Mouse (Mus musculus): ENCODE data around the gene Epha4. TPM values are rescaled to one million over a fixed set of nuclear protein-coding genes. Genes with fewer than 3 reads are reported as not detected.

Gene Epha4
- total RNA-seq, 2 experiments from 2014 or later, result 0.31 TPM; not detected in 1

GRCm38 (mm10) chr1:77513411-77513941 lies 1.4 kb downstream of the Epha4 start:
- no peak for ATAC-seq (replicated peaks; ENCODE audit: poor library complexity, severe bottlenecking)

GRCm38 (mm10) chr1:77512431-77513195 lies 2.3 kb downstream of the Epha4 start:
- ATAC-seq (replicated peaks; ENCODE audit: poor library complexity, severe bottlenecking), result no peak

DNA sequence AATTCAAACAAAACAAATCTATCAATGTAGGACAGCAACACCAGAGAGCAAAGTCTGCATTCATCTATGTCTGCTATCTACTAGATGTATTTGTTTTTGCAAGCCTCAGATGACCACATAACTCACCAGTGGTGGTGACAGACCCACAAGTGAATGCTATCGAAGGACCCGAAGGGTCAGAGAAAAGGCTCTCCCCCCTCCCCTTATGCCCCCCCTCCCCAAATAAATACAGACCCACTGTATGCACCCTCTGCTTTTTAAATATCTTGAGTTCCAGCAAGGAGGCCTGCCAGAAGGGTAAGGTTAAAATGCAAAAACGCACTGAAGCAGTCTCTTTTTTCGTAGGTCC lies 2.9 kb downstream of the Epha4 start:
- no peak for ATAC-seq (replicated peaks; ENCODE audit: poor library complexity, severe bottlenecking)

DNA sequence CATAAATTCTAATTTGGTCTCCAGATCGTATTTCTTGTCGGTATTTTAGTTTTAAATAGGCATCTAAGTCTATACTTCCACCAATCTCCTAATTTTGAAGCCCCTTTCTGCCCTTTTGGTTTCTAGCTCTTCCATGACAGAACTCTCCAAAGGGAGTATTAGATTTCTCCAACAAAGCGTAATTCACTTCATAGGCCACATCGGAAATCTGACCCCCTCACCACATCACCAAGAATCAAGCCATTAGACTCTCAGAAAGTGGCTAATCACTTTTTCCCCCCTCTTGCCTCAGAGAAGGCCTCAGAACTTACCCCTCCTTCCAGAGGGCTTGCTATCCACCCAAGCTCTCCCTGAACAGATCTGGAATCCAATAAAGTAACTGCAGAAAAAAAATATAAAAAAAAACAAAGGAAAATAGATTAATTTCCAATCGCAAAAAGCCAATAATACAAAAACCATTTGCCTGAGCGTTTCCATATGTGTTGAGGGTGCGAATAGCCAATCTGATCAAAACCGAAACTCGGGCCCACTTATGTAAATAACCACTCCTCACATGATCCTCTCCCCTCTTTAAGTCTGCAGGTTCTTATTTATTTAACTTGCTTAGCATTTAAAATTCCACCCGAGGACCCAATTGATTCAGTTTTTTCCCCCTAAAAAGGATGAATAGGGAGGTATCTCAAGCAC lies 3.4 kb downstream of the Epha4 start:
- no peak for ATAC-seq (replicated peaks; ENCODE audit: poor library complexity, severe bottlenecking)

DNA sequence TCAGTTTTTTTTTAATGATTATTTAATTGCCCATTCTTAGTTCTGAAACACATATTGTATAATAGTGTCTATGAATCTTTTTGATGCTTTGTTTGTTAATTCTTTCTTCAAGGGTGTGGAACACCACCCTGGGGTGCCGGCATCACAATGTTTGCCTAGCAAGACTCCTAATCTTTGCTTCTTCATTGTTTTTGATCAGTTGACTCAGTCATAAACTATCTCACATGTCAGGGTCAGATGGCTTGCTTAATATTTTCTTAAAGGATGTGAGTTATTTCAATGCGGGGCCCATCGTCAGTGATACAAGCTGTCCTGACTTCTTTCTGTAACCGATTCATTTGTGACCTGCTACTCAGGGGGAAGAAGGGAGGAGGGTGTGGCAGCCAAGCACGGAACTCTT lies 4.3 kb downstream of the Epha4 start:
- no peak for ATAC-seq (replicated peaks; ENCODE audit: poor library complexity, severe bottlenecking)

DNA sequence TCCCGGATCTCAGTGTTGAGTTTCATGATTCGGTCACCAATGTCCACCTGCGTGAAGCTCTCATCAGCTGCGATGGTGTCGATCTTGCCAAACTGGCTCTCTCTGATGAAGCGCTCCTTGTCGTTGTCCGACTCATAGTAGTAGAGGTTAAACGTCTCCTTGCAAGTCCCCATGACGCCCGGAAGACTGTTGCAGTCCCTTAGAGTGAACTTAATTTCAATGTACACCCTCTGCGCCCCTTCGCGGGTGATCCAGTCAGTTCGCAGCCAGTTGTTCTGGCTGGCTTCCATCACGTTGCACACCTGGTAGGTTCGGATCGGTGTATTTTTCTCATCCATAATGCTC lies 8.1 kb downstream of the Epha4 start:
- no peak for ATAC-seq (replicated peaks; ENCODE audit: poor library complexity, severe bottlenecking)

DNA sequence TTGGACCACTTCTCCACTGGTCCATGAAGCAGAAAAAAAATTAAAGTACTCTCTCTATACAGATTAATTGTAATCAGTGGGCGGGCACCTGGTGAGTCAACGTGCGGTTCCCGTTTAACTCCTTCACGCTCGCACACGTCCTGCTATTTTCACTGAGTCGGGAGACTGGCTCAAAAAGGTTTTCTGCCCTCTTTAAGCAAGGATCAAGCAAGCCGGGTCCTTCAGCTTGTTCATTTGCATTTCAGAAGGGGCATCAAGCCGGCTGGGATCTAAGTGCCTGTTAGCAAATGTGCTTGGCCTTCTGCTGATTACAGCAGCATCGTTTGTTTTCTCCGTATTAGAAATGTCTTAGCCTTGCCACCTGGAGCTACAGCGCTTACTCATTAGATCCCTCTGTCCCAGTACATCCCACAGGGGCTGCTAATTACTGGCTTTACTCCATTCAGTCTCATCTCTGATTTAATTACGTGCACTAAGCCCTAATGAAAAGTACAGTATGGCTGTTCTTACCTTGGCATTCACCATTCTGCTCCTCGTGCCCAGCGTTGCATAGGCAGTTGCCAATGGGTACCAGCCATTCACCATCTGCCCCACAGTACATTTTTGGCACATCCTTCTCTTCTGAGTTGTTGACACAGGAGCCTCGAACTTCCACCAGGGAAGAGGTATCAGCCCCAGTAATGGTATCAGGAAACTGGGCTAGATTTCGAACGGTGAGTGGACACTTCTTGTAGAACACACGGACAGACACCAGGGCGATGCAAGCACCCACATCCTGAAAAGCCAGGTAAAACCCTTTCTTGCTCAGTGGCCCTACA lies 8.6 kb downstream of the Epha4 start:
- ATAC-seq (replicated peaks; ENCODE audit: poor library complexity, severe bottlenecking), result no peak

- ATAC-seq (replicated peaks; ENCODE audit: poor library complexity, severe bottlenecking), result no peak
Observed at GRCm38 (mm10) chr1:77505263-77505662, 9.6 kb downstream of the Epha4 start.

DNA sequence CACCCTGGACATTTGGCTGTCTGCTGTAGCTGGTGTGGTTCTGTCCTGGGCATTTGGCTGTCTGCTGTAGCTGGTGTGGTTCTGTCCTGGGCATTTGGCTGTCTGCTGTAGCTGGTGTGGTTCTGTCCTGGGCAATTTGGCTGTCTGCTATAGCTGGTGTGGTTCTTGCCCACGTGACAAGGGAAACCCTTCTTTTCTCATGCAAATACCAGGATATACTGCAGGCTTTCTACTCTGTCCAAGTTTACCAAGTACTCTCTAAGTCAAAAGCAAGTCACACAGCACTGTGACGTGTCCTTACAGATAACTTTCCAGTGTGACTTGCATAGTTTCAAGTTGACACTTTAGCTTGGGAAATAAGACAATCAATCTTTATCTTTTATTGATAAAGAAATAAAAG lies 10.1 kb downstream of the Epha4 start:
- no peak for ATAC-seq (replicated peaks; ENCODE audit: poor library complexity, severe bottlenecking)

DNA sequence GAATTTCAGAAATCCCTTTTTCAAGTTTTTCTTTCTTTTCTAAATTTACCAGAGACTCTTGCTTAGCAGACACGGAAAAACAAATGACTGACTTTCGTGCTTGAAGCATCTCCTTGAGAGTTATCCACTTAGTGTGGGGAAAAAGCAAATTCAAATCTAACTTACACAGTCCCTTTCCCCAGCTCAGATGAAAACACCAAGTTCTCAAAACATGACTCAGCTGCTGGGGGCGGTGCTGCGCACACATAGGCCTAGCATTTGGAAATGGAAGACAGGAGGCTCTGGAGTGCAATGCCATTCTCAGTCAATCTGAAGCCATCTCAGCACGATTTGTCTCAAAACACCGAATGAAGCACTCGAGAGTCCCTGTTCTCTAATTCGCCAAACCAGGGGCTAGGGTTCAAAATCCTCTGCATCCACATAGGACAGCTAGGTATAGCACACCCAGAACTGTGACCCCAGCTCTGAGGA lies 11.1 kb downstream of the Epha4 start:
- no peak for ATAC-seq (replicated peaks; ENCODE audit: poor library complexity, severe bottlenecking)

DNA sequence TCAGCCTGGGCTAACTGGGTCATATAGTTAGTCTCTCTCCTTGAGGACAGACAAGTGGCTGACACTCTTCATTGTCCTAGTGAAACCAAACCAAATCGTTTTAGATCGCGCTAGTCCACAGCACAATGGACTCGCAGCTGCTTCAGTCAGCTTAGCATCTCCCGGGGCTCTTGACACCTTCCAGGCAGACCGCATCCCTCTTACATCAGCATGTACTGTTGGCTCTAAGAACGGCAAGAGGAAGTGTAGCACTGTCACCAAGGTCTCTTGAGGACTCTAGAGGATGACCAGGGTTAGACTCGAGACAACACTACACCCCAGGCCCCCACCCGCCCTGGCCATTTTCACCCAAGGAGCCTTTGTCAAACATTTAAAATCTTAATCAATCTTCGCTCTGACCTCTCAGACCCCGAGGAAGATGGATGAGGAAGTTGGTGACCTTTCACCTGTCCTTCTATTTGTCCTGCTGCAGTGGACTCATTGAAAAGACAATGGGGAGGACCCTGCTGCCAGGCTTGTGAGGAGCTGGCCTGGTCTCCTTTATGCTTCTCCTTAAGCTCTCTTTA lies 12.3 kb downstream of the Epha4 start:
- ATAC-seq (replicated peaks; ENCODE audit: poor library complexity, severe bottlenecking), result no peak

DNA sequence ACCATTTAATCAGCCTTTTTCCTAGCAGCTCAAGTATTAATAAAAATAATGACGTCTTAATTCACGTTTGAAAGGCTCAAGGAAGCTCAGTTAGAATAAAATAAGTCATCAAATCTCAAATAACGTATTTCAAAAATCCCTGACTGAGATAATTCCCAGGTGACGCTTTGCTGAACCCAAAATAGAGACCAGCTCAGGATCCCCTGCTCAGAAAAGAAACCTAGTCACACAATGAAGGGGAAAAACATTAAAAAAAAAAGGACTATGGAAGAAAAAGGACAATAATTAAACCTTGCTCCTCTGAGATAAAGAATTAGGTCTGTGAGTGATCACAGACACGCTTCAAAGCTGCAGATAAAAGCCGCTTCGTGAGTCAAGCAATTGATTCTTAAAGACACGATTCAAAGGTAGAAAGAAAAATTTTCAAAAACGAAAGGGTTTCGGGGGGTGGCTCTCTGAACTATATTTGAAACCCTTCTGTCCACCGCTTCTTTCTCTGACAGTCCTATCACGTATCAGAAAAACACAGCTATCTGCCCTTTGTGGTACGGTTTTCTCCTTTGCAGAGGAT lies 13.4 kb downstream of the Epha4 start:
- ATAC-seq (replicated peaks; ENCODE audit: poor library complexity, severe bottlenecking), result no peak

DNA sequence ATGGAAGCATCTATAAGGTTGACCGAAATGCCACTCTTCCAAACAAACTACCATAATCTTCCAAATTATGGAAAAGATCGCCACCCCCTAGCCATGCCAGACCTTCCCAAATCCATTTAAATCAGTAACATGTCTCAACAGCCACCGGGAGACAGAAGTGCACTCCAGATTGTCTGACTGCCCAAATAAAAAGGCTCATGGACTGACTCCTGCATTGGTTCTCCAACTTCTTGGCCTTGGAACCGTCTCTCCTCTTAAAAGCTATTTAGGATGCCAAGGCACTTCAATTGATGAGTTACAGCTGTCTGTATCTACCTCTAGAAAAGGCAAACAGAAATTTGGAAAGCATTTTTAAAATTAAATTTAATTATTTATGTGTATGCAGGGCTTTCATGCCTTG lies 17.4 kb downstream of the Epha4 start:
- no peak for ATAC-seq (replicated peaks; ENCODE audit: poor library complexity, severe bottlenecking)

DNA sequence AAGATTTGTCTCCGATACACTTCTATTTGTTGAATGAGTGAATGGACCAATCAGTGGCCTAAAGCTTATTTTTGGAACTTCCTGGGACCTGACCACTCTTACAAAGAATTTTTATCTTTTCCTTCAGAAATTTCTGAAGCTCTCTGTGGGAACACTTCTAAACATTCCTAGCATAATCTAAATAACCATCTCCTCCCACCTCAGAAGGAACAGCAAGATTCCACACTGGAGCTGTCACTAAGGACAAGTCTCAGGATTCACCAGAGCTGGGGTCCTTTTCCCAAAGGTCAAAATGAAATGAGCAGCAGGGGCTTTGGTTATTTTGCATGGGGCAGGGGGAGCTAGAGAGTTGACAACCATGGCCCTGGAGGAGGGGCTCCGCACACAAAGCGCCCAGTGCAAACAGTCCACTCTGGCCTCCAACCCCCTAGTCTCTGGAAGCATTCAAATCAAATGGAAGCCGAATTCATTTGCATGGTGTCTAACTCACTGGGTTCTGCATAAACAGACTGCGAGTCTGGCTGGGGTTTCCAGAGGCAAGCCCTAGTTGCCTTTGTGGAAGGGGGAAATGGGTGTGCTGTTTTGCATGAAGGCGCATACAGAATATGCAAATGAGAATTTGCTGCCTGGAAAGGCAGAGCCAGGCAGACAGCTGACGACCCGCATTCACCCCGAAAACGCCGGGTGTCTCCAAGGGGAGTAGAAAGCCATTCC lies 18.3 kb downstream of the Epha4 start:
- ATAC-seq (replicated peaks; ENCODE audit: poor library complexity, severe bottlenecking), result no peak

- no peak for ATAC-seq (replicated peaks; ENCODE audit: poor library complexity, severe bottlenecking)
Observed at GRCm38 (mm10) chr1:77495790-77496158, 19.1 kb downstream of the Epha4 start.

DNA sequence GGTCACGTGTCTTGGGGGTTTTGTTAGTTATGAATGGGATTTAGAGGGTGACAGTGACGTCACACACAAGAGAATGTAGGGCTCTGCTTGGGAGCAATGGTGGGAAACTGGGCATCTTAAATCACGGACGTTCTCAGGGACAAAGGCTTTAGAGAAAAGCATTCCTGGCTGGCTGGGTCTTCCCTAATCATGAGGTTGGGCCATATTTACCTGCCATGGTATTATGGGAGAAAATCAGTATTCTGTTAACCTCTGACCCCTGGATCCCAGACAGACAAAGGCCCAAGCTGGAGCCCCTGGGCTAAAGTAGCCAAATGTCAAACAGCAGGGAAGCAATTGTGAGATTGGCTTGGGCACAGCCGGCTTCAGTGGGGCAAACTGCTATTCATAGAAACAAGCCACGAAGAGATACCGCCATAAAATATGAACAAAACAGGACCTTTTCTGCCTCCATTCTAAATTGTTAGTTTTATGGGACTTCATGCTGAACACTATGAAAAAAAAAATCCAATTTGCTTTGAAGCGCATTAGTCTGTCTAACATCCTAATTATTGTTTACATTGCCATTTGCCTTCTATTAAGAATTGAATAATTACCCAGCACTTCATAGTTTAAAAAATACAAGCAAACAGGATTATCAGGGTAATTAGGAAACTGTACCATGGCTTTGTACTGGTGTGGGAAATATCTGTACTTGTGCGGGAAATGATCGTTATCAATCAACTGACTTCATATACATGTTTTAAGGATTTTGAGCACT lies 19.7 kb downstream of the Epha4 start:
- ATAC-seq (replicated peaks; ENCODE audit: poor library complexity, severe bottlenecking), result no peak

GRCm38 (mm10) chr1:77493841-77494635 lies 20.9 kb downstream of the Epha4 start:
- ATAC-seq (replicated peaks; ENCODE audit: poor library complexity, severe bottlenecking), result no peak

GRCm38 (mm10) chr1:77490166-77490565 lies 24.7 kb downstream of the Epha4 start:
- ATAC-seq (replicated peaks; ENCODE audit: poor library complexity, severe bottlenecking), result no peak

Data from granulocyte monocyte progenitor cell, adult 5-6 weeks (primary cell).